Mouse (Mus musculus): ENCODE measurements around the gene Gm20388.

Gm20388 gene

DNA sequence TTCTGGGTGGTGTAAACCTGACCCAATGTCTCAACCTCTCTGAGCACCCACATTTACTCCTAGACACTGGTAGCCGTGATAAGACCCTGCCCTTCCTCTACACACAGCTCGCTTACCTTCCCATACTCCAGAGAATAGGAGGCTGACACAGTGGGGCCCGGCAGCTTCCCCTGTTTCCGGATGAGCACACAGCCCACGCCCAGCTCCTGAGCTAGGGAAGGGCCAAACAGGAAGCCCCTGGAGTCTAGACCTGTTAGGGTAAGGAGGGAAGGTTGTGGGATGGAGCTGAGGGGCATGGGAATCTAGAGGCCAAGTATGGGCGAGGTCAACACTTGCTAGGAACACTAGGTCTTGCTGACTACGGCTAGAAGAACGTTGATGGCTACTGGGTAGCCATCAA, 2664.6 kb downstream of the Gm20388 start:
- no peak for DNase-seq (ENCODE audit: low read depth, low spot score)

DNA sequence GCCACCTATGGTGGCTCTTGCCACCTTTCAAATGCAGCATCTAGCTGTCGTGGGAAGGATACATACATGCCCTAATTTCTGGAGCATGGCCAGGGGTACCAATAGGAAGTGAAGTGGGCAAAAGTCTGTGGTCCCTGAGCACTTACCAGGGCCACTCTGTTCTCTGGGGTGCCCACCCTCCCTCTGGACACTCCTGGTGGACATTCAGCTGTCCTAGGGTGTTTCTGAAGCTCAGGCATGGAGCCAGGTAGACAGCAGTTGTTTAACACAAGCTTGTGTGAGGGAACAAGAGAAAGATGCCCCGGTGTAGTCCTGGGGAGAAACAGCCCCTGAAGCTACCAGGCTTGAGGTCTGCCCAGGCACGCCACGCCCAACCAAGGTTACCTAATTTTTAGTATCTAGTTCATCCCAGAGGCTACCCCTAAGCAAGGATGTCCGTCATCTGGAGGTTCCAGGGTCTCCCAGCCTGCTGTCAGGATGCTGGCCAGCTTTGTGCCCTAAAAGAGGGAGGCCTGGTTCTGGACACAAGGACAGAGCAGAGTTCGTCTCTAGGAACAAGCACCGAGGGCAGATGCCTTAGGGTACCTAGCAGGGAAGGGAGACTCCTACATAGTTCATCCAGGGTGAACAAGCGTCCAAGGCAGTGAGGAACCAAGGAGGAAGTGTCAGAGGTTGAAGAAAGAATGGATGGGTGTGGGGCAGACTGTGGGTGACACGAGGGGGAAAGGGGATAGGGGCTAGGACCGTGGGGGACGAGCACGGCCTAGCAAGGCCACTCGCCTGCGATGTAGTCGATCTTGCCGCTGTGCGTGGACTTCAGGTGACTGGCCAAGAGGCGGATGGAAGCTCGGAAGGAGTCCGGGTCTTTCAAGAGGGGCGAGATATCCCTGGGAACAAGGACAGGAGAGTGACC, 2665.3 kb downstream of the Gm20388 start:
- DNase-seq (ENCODE audit: low read depth, low spot score), result no peak

DNA sequence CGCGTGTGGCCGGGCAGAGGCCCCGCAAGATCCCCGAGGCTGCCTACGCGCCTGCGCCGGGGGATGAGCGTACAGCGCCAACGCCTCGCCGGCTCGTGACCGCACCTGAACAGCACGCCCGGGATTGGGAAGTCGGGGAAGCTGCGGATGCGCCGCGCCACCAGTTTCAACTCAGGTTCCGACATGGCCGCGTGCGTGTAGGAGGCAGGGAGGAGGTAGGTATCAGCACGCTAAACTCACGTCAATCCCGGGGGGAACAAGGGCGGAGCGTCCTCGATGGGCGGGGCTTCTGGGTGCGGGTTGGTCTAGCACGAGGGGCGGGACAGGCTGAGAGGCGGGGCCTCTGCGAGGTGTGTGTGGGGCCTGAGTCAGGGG, 2666.0 kb downstream of the Gm20388 start, which contains the start of gene Aprt:
Aprt (minus strand) TSS at position 262 of the 375 bp plus-strand sequence.
- peak; percentile 82 for DNase-seq (ENCODE audit: low read depth, low spot score)

DNA sequence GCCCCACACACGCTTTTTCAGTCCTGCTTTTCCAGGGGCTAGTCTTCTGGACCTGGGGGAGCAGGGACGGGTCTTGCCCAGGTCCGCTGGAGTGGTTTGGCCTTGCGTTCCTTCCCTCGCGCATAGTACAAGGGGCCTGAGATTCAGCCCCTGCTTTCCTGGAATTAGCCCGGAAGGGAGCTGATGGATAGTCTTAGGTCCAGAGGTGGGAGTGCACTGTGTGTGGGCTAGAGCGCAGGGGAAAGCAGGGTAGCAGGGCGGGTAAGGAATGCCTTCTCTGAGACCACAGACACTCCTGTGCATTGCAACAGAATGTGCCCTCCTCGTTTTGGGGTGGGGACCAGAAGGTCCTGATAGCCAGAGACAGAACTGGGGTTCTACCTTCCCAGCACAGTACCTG, 2666.5 kb downstream of the Gm20388 start:
- no peak for DNase-seq (ENCODE audit: low read depth, low spot score)

DNA sequence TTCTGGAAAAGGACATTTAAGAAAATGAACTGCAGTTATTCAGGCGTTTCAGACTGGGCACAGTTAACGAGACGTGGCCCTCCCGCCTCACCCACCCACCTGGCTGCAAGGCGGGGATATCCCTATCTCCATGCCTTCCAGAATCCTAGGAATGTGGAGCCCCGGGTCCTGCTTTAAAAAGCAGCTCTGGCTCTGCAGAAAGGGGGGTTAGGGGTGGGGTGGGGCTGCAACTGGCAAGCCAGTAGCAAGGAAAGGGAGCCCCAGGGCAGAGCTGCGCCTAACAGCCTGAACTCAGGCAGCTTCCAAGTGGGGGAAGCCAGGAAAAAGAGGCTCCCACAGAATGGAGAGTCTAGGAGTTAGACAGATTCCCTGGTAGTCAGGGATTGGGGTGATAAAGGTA, 2668.6 kb downstream of the Gm20388 start:
- no peak for DNase-seq (ENCODE audit: low read depth, low spot score)

DNA sequence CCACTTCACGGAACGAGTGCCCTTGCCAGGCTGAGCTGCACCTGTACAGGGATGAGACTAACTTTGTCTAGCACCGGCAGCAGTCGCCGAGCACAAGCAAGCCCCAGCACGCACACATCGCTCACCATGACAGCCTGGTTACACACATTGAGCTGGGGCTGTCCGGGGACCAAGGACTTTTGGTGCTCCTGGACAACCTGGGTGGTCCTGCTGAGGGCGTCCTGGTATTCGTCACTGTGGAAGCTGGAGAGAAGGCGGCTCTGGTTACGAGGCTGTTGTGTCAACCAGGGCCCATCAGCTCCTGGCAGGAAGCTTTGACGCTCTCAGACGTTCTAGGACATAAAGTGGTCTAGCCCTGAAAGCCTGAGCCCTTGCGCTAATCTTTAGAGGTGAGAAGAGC, 2670.3 kb downstream of the Gm20388 start:
- no peak for DNase-seq (ENCODE audit: low read depth, low spot score)

DNA sequence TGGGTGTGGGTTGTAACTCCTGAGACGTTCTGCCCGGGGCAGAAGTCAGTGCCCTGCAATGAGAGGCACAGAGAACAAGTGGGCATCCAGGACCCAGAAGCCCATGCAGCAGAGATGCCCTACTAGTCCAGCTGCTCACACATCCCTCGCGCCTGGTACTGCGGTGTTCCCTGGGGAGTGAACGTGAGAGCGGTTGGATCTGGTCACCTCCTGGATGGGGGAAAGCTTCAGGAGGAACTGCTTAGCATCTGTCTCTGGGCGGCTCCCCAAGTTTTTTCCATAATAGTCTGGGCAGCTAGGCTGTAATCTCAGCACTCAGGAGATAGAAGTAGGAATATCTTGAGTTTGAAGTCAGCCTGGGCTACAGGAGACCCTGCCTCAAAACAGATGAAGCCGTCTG, 2674.3 kb downstream of the Gm20388 start:
- no peak for DNase-seq (ENCODE audit: low read depth, low spot score)

DNA sequence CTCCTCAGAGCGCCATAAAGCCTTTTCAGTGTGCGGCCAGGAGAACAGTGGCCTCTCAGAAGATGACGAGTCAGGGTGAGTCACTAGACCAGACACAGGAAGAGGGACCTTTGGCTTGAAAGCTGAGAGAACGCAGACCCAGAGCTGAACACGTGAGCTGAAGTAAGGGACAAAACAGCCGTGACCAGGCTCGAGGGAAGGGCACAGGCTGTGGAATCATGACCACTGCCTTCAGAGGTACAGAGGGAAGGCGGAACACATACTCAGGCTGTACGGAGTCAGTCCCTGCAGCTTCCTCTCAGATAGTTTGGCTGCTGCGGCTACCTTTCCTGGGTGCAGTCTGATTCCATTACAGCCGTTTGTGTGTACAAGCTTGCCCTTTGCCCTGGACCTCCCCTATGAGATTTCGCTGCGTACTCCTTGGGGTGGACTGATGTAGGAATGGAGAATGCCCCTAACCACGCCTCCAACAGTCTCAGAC, 2674.8 kb downstream of the Gm20388 start:
- DNase-seq (ENCODE audit: low read depth, low spot score), result no peak

DNA sequence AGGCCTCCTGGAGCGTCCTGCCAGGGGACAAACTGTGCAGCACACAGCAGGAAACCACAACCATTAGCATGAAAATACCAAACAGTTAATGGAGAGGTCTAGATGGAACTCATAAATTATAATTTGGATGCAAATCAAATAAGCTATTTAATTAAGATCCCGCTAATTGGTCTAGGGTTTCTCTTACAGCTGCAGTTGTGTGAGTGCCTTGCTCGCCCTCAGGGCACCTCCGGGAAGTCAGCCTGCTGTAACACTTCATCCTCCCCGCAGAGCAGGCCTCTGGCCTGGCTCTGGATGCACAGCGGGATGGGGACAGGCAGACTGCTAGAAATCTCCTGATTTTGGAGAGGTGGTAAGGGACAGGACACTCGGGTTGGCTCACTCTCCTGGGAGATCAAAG, 2675.5 kb downstream of the Gm20388 start:
- no peak for DNase-seq (ENCODE audit: low read depth, low spot score)

DNA sequence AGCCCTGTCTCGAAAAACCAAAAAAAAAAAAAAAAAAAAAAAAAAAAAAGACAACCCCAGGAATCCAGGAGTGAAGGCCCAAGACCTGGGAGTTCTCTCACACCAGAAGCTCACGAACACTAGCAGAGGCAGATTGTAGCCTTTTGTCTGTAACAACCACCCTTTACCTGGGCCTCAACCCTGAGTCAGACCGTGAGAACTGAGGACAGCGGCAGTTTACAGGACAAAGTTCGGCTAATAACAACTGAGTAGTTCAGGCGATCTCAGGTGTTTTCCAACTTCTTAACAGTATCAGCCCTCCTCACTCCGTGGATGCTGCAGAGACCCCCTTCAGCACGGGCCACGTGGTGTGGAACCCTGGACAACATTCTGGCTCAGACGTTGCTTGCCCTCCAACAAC, 2676.1 kb downstream of the Gm20388 start:
- no peak for DNase-seq (ENCODE audit: low read depth, low spot score)

DNA sequence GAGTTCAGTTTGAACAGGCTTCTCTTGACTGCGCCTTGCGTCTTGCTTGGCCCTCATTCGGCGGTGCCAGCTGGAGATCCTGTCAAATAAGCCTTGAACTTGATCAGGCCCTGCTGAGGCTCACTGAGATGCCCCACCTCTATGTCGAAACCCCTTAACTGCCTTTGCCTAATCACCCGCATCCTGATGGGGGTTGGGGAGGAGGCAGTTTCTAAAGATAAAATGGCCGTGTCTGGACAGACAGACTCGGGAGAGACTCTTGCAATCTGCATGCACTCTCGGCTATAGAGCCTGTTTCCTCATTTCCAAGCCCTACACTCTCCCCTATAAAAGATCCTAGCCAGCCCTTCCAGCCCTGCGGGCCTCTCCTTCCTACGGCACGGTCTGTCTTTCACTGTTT, 2682.6 kb downstream of the Gm20388 start:
- no peak for DNase-seq (ENCODE audit: low read depth, low spot score)

DNA sequence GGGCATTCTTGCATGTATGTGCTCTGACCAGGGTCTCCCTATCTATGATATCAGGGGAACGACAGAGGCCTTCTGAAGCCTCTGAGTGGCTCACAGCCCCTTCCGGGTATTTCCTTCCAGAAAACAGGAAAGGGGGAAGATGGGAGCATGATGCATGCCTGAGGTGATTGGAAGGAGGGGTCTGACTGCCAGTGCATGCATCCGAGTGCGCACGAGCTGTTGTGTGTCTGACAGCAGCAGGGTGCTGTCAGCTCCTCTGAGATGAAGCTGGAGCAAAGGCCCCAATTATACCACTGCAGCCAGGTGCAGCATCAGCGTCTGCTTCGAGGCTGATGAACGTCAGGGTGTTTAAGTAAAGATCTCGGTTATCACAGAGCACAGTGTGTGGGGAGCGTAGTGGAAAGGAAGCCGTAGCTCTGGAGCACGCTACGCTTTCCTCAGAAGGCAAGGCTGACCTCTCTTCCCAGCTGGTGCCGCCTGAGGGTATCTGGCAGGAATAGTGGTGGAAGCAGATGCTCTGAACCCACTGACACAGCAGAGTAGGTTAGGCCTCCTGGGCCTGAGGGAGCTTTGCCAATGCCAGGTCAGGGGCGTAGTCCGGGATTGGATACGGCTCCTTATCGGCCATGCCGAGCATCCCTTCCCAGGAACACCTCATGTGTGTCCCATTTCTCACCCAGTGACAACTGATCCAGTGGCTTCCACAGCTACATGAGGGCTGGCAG, 2683.3 kb downstream of the Gm20388 start:
- no peak for DNase-seq (ENCODE audit: low read depth, low spot score)

DNA sequence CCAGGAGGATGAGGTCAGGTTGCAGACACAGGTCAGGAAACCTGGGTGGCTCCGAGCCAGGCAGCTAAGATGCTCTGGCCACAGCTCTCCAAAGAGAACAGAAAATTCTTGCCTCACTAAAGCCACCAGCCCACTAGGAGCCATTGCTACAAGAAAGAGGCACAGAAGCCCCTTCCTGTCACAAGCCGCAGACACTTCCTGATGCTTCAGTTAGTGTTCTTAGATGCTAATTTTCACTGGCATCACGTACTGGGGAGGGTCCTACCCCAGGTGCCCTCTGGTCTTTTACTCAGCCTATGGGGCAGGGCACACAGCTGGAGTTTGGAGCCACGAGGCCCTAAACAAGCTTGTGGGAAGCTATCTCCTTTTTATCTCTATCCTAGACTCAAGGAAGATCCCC, 2685.4 kb downstream of the Gm20388 start:
- DNase-seq (ENCODE audit: low read depth, low spot score), result no peak

DNA sequence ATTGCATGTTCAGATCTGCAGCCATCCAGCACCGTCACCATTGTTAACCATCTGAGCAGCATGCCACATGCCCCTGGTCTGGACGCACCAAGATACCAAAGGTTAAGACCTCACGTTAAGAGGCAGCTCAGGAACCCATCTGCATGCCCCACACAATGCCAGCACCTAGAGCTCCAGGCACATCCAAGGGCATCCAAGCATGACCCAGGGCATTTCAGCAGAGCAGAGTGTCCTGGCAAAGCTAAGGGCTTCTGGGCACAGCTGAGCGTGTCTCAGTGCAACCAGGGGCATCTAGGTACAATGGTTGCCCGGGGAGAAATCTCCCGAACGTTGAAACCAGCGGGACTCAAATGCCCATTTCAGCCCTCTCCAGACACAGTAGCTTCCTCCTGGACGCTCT, 2690.0 kb downstream of the Gm20388 start:
- no peak for DNase-seq (ENCODE audit: low read depth, low spot score)

DNA sequence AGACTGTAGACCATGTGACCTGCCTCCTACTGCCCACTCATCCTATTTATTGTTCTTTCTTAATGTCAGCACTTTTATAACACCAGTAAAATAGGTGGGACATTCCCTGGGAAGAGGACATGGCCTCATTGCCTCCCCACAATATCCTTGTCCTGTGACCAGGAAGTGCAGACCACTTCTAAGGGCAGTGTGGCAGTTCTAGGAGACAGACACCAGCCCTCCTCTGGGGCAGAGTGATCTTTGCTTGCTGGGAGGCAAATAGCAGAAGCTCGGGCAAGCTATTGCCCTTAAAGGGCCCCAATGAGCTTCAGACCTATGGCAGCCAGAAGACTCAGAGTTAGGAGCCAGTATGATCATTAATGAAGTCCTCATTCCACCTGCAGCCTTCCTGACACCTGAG, 2694.0 kb downstream of the Gm20388 start:
- DNase-seq (ENCODE audit: low read depth, low spot score), result no peak

DNA sequence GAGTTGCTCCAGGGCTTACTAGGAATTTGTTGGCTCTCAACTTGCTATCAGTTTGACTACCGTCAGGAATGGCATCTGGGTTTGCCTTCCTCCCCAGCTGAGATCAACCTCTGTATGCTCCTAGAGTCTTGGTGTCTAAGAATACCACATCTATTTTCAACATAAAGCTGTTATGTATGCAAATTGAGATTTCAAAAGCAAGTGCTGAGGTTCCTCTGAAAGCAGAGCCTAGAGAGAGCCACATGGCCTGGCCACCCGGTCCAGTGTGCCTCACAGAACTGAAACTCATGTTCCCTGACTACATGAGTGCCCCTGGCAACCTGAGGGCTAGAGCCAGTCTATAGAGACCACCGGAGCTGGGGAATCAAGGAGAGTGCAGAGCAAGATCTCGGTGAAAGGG, 2694.7 kb downstream of the Gm20388 start:
- no peak for DNase-seq (ENCODE audit: low read depth, low spot score)

DNA sequence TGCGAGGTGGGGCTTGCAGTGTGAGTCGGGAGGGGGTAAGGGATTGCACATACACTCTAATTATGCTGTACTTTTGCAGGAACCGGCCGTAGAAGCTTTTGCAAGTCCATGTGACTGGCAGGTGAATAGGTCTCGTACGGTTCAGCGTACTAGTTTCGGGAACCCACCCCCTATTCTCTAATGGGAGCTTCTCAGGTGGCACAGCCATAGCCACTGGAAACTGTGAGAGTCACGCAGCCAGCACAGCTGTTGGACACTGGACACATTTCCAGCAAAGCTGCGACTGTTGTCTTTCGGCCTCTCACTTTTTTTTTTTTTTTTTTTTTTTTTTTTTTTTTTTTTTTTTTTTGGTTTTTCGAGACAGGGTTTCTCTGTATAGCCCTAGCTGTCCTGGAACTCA, 2696.2 kb downstream of the Gm20388 start:
- DNase-seq (ENCODE audit: low read depth, low spot score), result no peak

DNA sequence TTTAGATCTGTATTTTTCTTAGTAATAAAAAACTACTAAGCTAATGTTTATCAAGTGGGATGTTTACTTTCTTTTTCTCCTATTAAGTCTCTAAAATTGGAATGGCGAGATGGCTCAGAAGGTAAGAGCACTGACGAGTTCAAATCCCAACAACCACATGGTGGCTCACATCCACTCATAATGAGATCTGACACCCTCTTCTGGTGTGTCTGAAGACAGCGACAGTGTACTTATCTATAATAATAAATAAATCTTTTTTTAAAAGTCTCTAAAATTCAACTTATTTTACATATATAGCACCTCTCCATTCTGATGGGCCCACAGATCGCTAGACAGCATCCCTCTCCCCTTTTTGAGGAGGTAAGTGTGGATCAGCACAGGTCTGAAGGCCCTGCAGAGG, 2699.6 kb downstream of the Gm20388 start:
- DNase-seq (ENCODE audit: low read depth, low spot score), result no peak

DNA sequence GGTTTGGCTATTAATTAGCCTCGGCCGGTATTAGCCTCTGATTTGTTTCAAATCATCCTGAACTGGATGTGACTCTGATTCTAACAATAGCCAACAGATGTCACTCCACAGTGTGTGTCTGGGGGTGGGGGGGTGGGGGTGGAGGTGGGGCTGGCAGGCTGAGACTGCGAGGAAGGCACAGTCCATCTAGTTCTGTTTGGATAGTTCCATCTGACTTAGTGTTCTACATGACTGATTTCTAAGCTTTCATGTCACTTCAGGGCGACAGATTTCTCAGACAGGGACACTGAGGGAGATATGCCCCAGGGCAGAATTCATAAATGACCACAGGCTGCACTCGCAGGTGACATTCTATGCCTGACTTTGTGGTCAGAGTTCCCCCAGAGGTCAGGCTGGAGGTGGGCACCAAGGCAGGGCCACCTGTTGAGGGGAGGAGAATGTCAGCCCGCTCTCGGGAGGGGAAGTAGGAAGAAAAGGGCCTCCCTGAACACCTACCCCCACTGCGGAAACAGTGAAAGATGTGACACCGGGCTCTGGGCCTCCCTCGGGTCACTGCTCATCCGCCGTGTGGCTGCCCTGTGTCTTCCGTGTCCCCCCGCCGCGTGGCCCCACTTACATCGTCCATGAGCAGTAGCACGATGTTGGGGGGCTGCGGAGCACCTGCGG, 2700.1 kb downstream of the Gm20388 start:
- no peak for DNase-seq (ENCODE audit: low read depth, low spot score)

DNA sequence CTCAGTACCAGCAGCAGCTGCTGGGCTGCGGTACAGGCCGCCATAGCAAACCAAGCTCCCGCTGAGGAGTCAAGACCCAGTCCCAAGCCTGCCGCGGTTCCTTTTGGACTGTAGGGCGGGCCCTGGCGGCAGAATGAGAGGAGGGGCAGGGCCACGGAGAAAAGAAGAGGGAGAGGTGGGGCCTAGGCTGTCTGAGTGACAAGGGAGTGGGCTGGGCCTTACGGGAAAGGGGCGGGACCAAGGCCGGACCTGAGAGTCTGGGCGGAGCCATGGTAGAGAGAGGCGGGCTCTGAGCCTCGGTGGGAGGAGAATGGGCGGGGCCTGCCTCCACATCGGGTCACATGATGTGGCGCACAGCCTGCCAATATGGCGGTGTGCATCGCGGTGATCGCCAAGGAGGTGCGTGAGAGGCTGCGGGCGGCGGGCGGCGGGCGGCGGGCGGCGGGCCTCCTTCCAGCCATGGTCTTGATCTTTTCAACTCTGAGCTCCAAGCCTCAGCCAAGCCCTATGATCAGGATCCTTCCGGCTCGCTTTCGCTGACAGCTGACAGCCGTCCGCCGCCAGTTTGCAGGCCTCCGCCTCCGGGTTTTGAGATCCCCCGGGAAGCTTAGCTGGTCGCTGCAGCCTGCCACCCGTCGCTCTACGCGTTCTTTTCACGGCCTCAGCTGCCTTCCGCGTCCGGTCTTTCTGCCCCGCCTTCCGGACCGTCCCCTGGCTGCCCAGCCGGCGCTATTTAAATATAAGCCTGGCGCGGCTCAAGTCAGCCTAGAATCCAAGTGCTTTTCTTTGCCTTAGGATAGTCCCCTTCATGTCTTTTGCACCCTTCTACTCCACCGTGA, 2700.9 kb downstream of the Gm20388 start, which contains the start of the genes Galns and Trappc2l:
Galns (minus strand) TSS at position 169 of the 839 bp plus-strand sequence.
Trappc2l (plus strand) TSS at position 346 of the 839 bp plus-strand sequence.
- peak; percentile 96 for DNase-seq (ENCODE audit: low read depth, low spot score)

Measured in retina, adult 2 months (tissue).